Mouse (Mus musculus): ENCODE results near the gene Pmpca.

GRCm38 (mm10) chr2:26434791-26435572 is 45.8 kb downstream of the Pmpca start:
- TF ChIP-seq GATA1 (IDR thresholded peaks at IDR 0.05; ENCODE audit: low read length) (no peak), TAL1 (IDR thresholded peaks at IDR 0.05; ENCODE audit: low read length) (no peak)

Measured in erythroblast, embryonic 14.5 days (primary cell).